ENCODE assay signal across 9 mouse cellular contexts in the genomic region with DNA sequence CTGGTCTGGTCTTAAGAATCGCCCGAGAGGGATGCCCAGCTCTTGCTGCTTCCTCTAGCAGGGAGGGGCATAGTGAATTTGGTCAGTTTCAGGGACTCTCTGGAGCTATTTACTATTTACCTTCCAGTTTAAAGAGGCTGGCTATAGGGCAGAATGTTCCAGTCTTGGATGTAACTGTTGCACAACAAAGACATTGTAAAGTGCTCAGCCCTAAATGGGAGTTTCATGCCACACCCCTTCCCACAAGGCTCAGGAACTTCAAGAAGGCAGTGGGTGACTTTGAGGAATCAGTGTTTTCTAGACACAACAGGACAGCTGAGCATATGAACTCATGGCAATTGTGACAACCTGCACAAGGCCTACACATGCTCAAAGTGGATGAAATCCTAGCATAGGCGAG.
"Had no signal": no experiment of that assay in that cellular context is flagged by ENCODE, and none has a peak within 500 bp of the region (broad histone marks: within the 10 kb centered on the region; RNA-seq: fewer than 3 reads in every experiment).

No protein-coding gene starts in this region.

- DNase-seq: lung, adult 18-20 months; lung, embryonic 14.5 days; lung, postnatal 10 days; lung, postnatal 4 days; thymus, adult 2 months; thymus, postnatal 25 days; thymus, postnatal 4 days had no signal

- ATAC-seq: midbrain, embryonic 13.5 days; midbrain, embryonic 15.5 days had no signal
